Mouse (Mus musculus) right cerebral cortex, adult 2 months (tissue): ENCODE data around the gene Slc6a8.

Experiments
- DNase-seq, 2 experiments: peaks; one replicate each; pipeline ENCODE4 v3.0.0; 2021 to 2022; ENCODE audit warnings: low spot score in 2 of 2

Slc6a8 gene

GRCm38 (mm10) chrX:73672879-73673618, at the start of gene Slc6a8:
Gene Slc6a8, plus strand, starts transcription at chrX:73673150.
- DNase-seq, result peak; percentile 46 to 59

- no peak for DNase-seq
Measured at GRCm38 (mm10) chrX:73626981-73627380, 46.0 kb upstream of the Slc6a8 start.

- no peak for DNase-seq
Measured at GRCm38 (mm10) chrX:73635425-73635824, 37.5 kb upstream of the Slc6a8 start.

GRCm38 (mm10) chrX:73637415-73637814, 35.5 kb upstream of the Slc6a8 start:
- no peak for DNase-seq

GRCm38 (mm10) chrX:73639255-73639675, 33.7 kb upstream of the Slc6a8 start, which contains the start of gene Dusp9:
Gene Dusp9, plus strand, starts transcription at chrX:73639419.
- DNase-seq, result no peak

GRCm38 (mm10) chrX:73639901-73640469, 33.0 kb upstream of the Slc6a8 start:
- no peak for DNase-seq

GRCm38 (mm10) chrX:73645121-73645520, 27.8 kb upstream of the Slc6a8 start:
- no peak for DNase-seq

GRCm38 (mm10) chrX:73650869-73651268, 22.1 kb upstream of the Slc6a8 start:
- no peak for DNase-seq

GRCm38 (mm10) chrX:73653392-73653791, 19.6 kb upstream of the Slc6a8 start:
- DNase-seq, result no peak

- peak in 1 of 2 experiments; percentile 75 for DNase-seq
Measured at GRCm38 (mm10) chrX:73654177-73654576, 18.8 kb upstream of the Slc6a8 start.

- no peak for DNase-seq
Measured at GRCm38 (mm10) chrX:73655529-73655928, 17.4 kb upstream of the Slc6a8 start.

GRCm38 (mm10) chrX:73658391-73658790, 14.6 kb upstream of the Slc6a8 start:
- no peak for DNase-seq

- peak; percentile 42 to 61 for DNase-seq
Measured at GRCm38 (mm10) chrX:73658936-73659574, 13.9 kb upstream of the Slc6a8 start.

GRCm38 (mm10) chrX:73659575-73660283, 13.2 kb upstream of the Slc6a8 start, which contains the start of gene Pnck:
Gene Pnck, minus strand, starts transcription at chrX:73660117.
- DNase-seq, result no peak

- no peak for DNase-seq
Measured at GRCm38 (mm10) chrX:73660284-73660665, 12.7 kb upstream of the Slc6a8 start.

- no peak for DNase-seq
Measured at GRCm38 (mm10) chrX:73663143-73663542, 9.8 kb upstream of the Slc6a8 start.

GRCm38 (mm10) chrX:73672031-73672431, 919 bp upstream of the Slc6a8 start:
- peak; percentile 31 to 43 for DNase-seq

GRCm38 (mm10) chrX:73673619-73673967, 643 bp downstream of the Slc6a8 start:
- DNase-seq, result no peak

GRCm38 (mm10) chrX:73673968-73674661, 1.2 kb downstream of the Slc6a8 start:
- no peak for DNase-seq

- peak; percentile 22 to 27 for DNase-seq
Measured at GRCm38 (mm10) chrX:73675231-73675630, 2.3 kb downstream of the Slc6a8 start.

GRCm38 (mm10) chrX:73676668-73677067, 3.7 kb downstream of the Slc6a8 start:
- no peak for DNase-seq

GRCm38 (mm10) chrX:73684156-73684555, 11.2 kb downstream of the Slc6a8 start:
- DNase-seq, result no peak
